7 mouse cellular contexts compared by ENCODE assay signal in genomic region chr2:132879261-132880044, GRCm38 (mm10). TPM values are rescaled to one million over a fixed set of nuclear protein-coding genes. Genes with fewer than 3 reads are reported as not detected.
DNase-seq lines count a peak whose midpoint lies in the region; ATAC-seq lines count a peak whose summit lies in the region.

No protein-coding gene starts in this region.

- peak overlapping the region; percentile 46; the same call in 1 of the 2 replicates for H3K9ac ChIP-seq in lung, embryonic 16.5 days (ENCODE audit: low read length)
- peak overlapping the region; percentile 45 for H3K9ac ChIP-seq in hindbrain, embryonic 16.5 days (ENCODE audit: low read depth, low read length)
- no peak overlapping the region for H3K9ac ChIP-seq in liver, embryonic 16.5 days (ENCODE audit: low read depth, low read length)

- H3K4me2 ChIP-seq in lung, embryonic 16.5 days (ENCODE audit: low read depth, low read length) = peak overlapping the region; percentile 88
- peak overlapping the region; percentile 67 for H3K4me2 ChIP-seq in hindbrain, embryonic 16.5 days (ENCODE audit: low read length)
- H3K4me2 ChIP-seq in liver, embryonic 16.5 days (ENCODE audit: low read depth, low read length) = peak overlapping the region; percentile 58

- H3K27me3 ChIP-seq in lung, embryonic 16.5 days (ENCODE audit: control insufficient read depth, insufficient read depth, low read depth, low read length) = peaks cover 28% of the 10 kb centered on the region
- peaks cover 55% of the 10 kb centered on the region for H3K27me3 ChIP-seq in forebrain, embryonic 10.5 days (ENCODE audit: poor library complexity, severe bottlenecking)
- peaks cover 19% of the 10 kb centered on the region for H3K27me3 ChIP-seq in hindbrain, embryonic 16.5 days (replicated peaks; ENCODE audit: control insufficient read depth, insufficient read depth, low read length)
- H3K27me3 ChIP-seq in liver, embryonic 16.5 days (ENCODE audit: control insufficient read depth, insufficient read depth, low read depth, low read length) = peaks cover 36% of the 10 kb centered on the region

- no peaks in the 10 kb centered on the region for H3K9me3 ChIP-seq in lung, embryonic 16.5 days (ENCODE audit: control insufficient read depth, low read length)
- no peaks in the 10 kb centered on the region for H3K9me3 ChIP-seq in forebrain, embryonic 10.5 days
- H3K9me3 ChIP-seq in hindbrain, embryonic 16.5 days (ENCODE audit: control insufficient read depth, low read length) = no peaks in the 10 kb centered on the region
- no peaks in the 10 kb centered on the region for H3K9me3 ChIP-seq in liver, embryonic 16.5 days (replicated peaks; ENCODE audit: control insufficient read depth, low read length)

- H3K4me1 ChIP-seq in lung, embryonic 16.5 days (replicated peaks; ENCODE audit: control insufficient read depth, insufficient read depth, low read length) = peaks cover 9% of the 10 kb centered on the region; the same call in 1 of the 2 replicates
- peaks cover 31% of the 10 kb centered on the region for H3K4me1 ChIP-seq in forebrain, embryonic 10.5 days
- peaks cover 7% of the 10 kb centered on the region; the same call in 1 of the 2 replicates for H3K4me1 ChIP-seq in hindbrain, embryonic 16.5 days (ENCODE audit: control insufficient read depth, insufficient read depth, low read depth, low read length)
- no peaks in the 10 kb centered on the region for H3K4me1 ChIP-seq in liver, embryonic 16.5 days (ENCODE audit: control insufficient read depth, low read depth, low read length)

- H3K36me3 ChIP-seq in lung, embryonic 16.5 days (ENCODE audit: control insufficient read depth, insufficient read depth, low read length) = no peaks in the 10 kb centered on the region
- H3K36me3 ChIP-seq in forebrain, embryonic 10.5 days (replicated peaks) = no peaks in the 10 kb centered on the region
- H3K36me3 ChIP-seq in hindbrain, embryonic 16.5 days (ENCODE audit: control insufficient read depth, insufficient read depth, low read length) = no peaks in the 10 kb centered on the region
- no peaks in the 10 kb centered on the region for H3K36me3 ChIP-seq in liver, embryonic 16.5 days (ENCODE audit: control insufficient read depth, insufficient read depth)

- H3K27ac ChIP-seq in lung, embryonic 16.5 days (ENCODE audit: low read length) = no peak overlapping the region
- peak overlapping the region; percentile 31 for H3K27ac ChIP-seq in forebrain, embryonic 10.5 days
- no peak overlapping the region for H3K27ac ChIP-seq in hindbrain, embryonic 16.5 days (ENCODE audit: low read depth, low read length)
- H3K27ac ChIP-seq in liver, embryonic 16.5 days (ENCODE audit: low read length) = no peak overlapping the region

- H3K4me3 ChIP-seq in lung, embryonic 16.5 days (ENCODE audit: low read length) = peak overlapping the region; percentile 54
- H3K4me3 ChIP-seq in forebrain, embryonic 10.5 days = peak overlapping the region; percentile 66
- peak overlapping the region; percentile 45 for H3K4me3 ChIP-seq in hindbrain, embryonic 16.5 days (ENCODE audit: low read length)
- H3K4me3 ChIP-seq in liver, embryonic 16.5 days (ENCODE audit: low read depth, low read length) = peak overlapping the region; percentile 45

- WGBS in lung, embryonic 16.5 days = under 1% methylated on average over 58 of the region's 58 CpGs
- under 1% methylated on average over 58 of the region's 58 CpGs for WGBS in forebrain, embryonic 10.5 days
- WGBS in hindbrain, embryonic 16.5 days = under 1% methylated on average over 55 of the region's 58 CpGs
- under 1% methylated on average over 54 of the region's 58 CpGs for WGBS in liver, embryonic 16.5 days (ENCODE audit: insufficient replicate concordance)

- ATAC-seq in lung, embryonic 16.5 days (ENCODE audit: low read depth) = peak; percentile 79
- peak; percentile 88 for ATAC-seq in hindbrain, embryonic 16.5 days
- ATAC-seq in liver, embryonic 16.5 days (ENCODE audit: low read depth) = peak; percentile 35

- no peak for DNase-seq in lung, postnatal 36 days
- DNase-seq in adrenal gland, postnatal 36 days = peak; percentile 53 to 65
- DNase-seq in forebrain, embryonic 10.5 days (ENCODE audit: extremely low spot score, low spot score) = peak; percentile 41
- DNase-seq in retina, postnatal 7 days (ENCODE audit: low read depth, low spot score) = peak; percentile 16

RNA-seq across cellular contexts. Expression of gene Lrrn4, which starts 1.2 kb away (rescaled TPM):
- polyA plus RNA-seq in lung, embryonic 16.5 days (2015; fragmentation: Nextera tagmentation; extraction: Ambion mirVana) = 6.3 and 7.3 TPM in 2 replicates
- 1 to 10 TPM; 3.2 to 3.8 TPM for total RNA-seq in adrenal gland, postnatal 36 days (2021)
- polyA plus RNA-seq in forebrain, embryonic 10.5 days (2016; fragmentation: Nextera tagmentation; extraction: Ambion mirVana) = 0.62 and 0.70 TPM in 2 replicates
- 0.71 and 0.79 TPM in 2 replicates for polyA plus RNA-seq in hindbrain, embryonic 16.5 days (2015; fragmentation: Nextera tagmentation; extraction: Ambion mirVana)
- 0.88 and 0.90 TPM in 2 replicates for polyA plus RNA-seq in liver, embryonic 16.5 days (2015; fragmentation: Nextera tagmentation; extraction: Ambion mirVana)

RNA-seq across cellular contexts. Expression of gene Crls1, which starts 33.0 kb away (rescaled TPM):
- polyA plus RNA-seq in lung, embryonic 16.5 days (2015; fragmentation: Nextera tagmentation; extraction: Ambion mirVana) = 7.7 and 8.4 TPM in 2 replicates
- total RNA-seq in adrenal gland, postnatal 36 days (2021) = 100 to 1,000 TPM; 103 to 125 TPM
- 7.1 and 8.3 TPM in 2 replicates for polyA plus RNA-seq in forebrain, embryonic 10.5 days (2016; fragmentation: Nextera tagmentation; extraction: Ambion mirVana)
- polyA plus RNA-seq in hindbrain, embryonic 16.5 days (2015; fragmentation: Nextera tagmentation; extraction: Ambion mirVana) = 5.6 and 6.7 TPM in 2 replicates
- polyA plus RNA-seq in liver, embryonic 16.5 days (2015; fragmentation: Nextera tagmentation; extraction: Ambion mirVana) = 2.4 and 2.5 TPM in 2 replicates

Comparison
In these comparisons a context has a peak if more than half of its experiments do, and no peak if none do; other contexts are left out.
1. ATAC-seq: peak in every context shown above with its lines; median percentile 88 in hindbrain, embryonic 16.5 days; 79 in lung, embryonic 16.5 days; 35 in liver, embryonic 16.5 days.